Mouse (Mus musculus) cerebellum, adult 9-10 months (tissue): ENCODE results near the gene Arnt2.

ENCODE experiments used
- DNase-seq: peaks from one replicate; pipeline ENCODE4 v3.0.0; 2022

Gene Arnt2

DNA sequence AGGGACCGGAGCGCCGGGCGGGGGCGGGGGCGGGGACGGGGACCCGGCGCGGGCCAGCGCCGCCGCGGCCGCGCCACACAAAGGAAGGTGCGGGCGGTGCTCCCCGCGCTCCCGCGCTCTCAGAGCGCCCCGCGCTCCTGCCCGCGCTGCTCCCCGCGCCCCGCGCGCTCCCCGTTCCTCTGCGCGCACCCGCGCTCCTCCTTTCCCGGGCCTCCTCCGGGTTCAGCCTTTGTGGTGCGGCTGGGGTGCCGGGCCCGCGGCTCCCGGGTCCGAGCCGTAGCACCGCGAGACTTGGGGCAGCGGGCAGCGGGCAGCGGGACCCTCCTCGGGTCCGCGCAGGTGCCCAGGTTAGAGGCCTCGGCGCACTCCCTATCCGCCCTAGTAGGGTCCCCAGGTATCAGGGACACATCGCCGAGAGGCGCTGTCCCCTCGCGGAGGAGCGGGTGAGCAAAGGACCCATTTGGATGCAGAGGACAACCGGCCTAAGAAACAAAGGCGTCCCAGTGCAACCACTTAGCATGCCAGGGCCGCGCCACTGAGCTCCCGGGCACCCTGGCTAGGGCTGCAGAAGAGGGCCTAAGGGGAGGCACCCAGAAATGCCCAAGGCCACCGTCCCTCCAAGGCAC is at the start of gene Arnt2:
Gene Arnt2, minus strand, starts transcription at position 281 of the 626 bp plus-strand sequence.
- DNase-seq = peak; percentile 56

DNA sequence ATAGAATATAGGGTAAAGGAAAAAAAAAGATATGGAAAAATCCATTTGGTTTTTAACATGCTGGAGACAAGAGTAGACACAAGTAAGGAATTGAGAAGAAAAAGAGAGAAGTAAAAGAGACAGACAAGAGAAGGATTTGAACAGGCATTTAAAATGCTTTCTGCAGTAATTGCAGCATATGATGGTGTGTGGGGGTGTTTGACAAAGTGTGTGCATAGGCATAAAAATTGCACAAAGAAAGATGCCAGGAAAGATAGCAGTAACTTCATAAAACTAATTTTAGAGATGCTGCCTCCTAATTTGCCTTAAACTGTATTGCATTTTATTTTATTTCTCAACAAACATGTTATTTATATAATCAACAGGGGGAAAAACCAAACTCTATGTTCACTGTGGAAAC is 41.7 kb upstream of the Arnt2 start:
- DNase-seq = no peak

DNA sequence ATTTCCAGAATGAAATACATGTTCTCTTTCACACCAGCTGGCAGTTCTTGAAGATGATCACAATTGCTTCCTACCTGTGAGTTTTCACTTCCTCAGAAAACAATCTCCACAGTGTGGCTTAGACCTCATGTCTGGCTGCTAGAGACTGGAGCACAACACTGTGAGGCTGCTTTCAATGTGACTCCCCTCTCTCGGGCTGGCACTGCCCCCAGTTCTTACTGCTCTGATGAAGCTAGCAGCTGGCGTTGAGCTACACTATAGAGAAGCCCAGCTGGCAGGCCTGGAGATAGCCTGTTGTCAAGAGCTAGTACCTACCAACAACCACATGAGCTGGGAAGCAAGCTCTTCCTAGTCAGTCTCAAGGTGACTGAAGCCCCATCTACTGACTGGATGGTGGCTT is 39.1 kb upstream of the Arnt2 start:
- DNase-seq = no peak

DNA sequence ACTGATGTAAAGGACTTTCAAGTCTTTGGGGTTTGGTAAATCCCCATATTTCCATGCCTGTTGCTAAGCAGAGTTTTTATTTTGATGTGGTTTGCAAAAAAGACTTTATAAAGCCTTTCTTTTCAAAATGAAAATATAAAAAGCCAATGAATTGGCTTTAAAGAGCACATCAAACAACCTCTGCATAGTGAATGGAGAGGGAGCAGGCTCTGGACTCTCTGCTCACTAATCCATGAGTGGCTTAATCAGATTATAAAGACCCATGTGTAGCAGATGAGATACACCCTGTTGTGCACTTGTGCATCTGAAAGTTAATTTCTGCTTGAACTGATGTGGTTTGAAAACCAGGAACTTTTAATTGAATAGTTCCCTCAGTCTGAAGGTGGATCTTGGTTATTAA is 38.5 kb upstream of the Arnt2 start:
- no peak for DNase-seq

DNA sequence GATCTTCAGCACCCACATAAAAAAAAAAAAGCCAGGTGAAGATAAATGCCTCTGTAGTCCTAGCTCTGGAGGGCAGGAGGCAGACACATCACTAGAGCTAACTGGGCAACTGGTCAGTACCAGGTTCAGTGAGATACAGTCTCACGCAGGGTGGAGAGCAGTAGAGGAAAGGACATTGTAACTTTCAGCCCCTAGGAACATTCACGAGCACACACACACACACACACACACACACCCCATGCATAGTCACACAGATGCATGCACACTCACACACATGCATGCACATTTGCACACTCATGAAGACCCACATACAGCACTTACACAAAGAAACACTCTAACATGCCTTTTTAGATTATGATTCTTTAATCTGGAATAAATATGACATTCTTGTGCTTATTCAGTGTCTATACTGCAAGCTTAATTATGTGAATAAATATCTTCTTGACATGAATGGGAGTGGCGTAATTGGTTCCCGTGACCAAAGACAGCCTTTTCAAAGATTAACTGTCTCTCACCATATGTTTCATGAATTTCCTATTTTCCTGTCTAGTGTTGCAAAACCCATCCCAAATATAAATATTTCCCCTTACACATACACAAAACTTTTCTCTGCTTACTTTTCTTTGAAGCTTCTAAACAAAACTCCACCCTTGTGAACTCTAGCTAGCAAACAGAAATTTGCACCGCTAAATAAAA is 37.9 kb upstream of the Arnt2 start:
- no peak for DNase-seq

DNA sequence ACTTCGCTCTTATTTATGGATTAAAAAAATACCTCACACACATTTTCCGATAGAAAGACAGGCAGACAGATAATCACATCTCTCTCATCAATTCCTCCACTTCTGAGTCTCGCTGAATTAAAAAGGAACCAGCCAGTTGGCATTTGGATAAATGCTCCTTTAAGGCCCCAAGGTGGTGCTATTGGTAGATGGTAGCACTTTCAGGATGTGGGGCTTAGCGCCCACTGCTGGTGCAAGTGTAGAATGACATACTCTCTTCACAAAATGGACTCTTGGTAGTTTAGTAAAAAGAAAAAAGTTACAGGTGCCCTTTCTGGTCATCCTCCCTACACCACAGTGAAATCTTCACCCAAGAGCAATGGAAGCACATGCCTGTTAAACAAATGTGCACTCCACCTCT is 37.1 kb upstream of the Arnt2 start:
- DNase-seq = peak; percentile 18

DNA sequence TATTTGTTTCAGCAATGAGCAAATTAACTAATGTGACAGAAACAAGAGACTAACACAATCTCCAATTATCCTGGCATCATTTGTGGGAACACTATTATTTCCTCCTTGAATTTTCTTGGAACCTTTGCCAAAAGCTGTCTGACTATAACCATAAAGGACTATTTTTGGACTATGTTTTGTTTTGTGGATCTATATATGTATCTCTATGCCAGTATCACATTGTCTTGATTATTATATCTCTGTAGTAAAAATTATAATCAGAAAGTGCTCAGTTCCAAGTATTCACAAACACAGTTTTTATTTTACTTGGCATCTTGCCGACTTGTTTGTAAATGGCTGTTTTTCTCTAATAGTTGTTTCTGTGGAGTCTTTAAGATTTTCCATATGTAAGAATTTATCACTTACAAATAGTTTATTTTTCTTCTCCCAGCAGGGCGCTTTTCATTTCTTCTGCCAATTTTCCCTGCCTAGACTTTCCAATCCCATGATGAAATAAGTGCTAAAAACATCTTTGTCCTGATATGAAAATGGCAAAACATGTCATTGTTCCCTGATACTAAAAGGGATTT is 32.5 kb upstream of the Arnt2 start:
- DNase-seq = no peak

DNA sequence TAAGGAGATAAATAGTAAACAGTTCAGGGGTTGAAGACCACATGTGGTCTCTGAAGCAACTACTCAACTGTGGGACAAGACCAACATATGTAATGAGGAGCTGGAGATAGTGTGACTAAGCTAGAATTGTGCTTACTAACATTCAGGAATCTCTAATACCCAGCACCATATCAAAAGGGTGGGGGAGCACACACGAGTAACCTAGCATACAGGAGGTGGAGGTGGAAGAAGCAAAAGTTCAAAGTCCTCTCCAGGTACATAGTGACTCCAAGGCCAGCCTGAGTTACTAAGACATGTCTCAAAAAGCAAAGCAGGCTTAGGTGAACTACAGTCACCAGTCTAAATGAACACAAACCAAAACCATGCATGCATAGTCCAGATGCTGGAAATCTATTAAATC is 29.6 kb upstream of the Arnt2 start:
- no peak for DNase-seq

DNA sequence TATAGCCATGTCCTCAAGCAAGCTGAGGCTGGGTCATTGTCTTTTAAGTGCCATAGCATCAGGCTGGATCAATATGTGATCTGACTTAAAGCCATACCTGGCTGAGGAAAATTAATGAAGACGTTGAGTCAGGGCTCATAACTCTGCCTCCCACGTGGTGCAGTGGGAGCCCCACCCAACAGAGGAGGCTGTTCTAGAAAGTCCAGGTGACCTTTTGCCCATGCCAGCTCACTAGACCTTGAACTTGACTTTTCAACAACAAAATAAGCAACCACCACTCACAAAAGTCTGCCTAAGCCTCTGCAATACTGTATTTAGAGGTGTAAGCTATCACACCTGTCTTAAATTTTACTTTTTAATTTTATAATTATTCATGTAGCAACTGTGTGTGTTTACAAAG is 24.9 kb upstream of the Arnt2 start:
- no peak for DNase-seq

DNA sequence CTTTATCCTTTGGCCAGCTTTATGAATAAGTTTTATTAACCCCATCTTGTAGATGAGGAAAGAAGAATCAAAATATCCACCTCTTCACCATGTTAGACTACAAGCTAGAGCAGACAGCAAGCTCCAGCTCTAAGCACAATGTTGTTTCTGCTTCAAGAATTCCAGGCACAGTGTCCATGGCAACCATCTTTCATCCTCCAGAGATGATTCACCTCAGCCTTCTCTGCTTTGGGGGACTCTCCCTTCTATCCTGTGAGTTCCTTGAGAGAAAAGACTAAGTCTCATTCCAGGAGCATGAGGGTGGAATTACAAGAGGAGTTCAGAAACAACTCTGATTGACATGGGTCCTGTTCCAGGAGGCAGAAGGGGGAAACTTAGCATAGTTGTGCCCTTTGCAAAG is 22.2 kb upstream of the Arnt2 start:
- DNase-seq = no peak

DNA sequence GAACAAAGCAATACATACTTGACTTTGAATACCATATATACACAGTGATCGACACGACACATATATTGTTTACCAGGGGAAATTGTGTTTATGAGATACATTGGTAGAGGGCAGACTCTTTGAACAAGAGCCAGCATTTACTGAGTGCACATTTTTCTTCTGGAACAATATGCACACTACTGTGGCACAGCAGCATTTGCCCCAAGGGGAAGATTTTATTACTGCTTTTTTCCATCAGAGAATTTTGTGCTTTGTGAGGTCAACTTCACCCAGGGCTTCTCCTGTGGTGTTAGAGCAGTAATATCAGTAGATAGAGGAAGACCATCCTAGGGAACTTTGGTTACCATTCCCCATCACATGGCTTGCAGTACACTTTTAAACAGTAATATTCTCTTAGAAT is 17.2 kb upstream of the Arnt2 start:
- no peak for DNase-seq

DNA sequence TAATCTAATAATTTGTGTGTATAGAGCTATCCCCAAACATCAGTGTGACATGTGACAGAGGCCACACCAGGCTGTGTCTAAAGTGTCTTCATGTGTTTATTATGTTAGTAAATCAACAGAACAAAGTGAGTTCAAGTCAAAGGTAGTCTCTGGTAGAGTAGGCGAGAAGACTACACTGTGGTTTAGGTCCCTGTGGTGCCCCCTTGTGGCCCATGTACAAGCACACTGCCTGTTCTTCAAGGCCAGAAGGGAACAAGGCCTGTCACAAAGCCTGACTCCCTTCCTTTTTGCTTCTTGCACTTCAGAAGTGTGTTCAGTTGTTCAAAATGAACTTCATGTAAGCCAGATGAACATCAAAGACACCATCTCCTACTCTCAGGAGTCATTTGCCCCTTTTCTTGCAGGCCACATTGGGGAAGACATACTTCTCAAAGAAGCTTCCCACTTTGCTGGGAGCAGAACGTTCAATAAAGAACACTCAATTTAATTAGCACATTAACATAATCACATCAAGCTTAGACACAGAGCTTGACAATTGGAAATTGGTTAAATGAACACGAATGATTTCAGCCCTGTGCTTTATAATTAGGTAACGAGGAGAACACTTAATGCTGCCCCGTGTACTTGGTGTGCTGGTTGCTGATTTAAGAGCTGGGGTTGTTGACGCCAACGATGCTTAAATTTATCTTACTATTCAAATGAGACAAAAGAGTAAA is 14.9 kb upstream of the Arnt2 start:
- DNase-seq = no peak

DNA sequence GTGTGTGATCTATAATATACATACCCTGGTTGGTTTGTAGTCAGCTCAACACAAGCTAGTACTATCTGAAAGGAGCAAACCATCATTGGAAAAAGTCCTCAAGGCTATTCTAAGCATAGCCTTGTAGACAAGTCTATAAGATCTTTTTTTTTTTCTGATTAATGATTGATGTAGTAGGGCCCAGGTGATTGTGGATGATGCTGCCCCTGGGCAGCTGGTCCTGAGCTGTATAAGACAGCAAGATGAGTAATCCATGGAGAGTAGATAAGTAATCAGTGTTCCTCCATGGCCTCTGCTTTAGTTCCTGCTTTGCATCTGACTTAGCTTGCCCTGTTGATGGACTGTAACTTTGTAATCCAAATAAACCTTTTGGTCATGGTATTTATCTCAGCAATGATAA is 11.8 kb upstream of the Arnt2 start:
- DNase-seq = no peak

DNA sequence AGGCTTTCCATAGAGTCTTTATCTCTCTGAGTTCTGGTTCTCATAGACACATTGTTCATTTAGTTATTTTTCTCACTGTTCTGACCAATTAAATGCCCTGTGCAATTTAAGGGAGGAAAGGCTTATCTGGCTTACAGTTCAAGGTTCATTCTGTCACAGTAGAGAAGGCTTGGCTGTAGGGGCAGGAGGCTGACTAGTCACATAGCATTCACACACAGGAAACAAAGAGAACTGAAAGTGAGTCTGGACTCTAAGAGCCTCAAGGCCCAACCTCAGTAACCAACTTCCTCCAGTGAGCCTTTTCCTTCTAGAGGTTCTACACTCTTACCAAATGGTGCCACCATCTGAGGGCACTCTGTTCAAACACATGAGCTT is 11.3 kb upstream of the Arnt2 start:
- no peak for DNase-seq

DNA sequence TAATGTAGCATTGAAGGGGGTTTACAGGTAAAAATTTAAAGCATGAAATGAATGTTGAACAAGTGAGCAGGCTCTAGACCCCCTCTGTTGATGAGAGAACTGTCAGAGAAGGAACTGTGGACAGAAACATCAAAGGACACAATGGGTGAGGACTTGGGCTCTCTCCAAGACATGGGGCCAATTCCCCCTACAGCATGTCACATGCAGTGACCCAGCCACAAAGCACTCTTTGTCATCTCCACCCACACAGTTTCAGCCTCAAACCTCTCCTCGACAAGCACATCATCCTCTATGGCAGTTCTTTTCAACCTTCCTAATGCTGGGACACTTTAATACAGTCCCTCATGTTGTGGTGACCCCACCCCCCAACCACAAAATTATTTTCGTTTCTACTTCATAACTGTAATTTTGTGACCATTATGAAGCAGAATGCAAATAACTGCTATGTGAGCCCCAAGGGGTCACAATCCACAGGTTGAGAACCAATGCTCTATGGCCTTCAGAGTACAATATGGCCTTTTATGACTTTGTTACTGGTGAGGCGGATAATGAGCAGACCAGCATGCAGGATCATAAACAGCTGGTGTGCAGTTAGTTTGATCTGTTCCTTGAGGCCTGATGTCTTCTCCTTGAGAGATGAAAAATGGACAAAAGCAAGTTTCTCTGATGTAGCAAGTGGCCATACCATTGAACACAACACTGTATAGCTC is 10.8 kb upstream of the Arnt2 start:
- DNase-seq = peak; percentile 7

DNA sequence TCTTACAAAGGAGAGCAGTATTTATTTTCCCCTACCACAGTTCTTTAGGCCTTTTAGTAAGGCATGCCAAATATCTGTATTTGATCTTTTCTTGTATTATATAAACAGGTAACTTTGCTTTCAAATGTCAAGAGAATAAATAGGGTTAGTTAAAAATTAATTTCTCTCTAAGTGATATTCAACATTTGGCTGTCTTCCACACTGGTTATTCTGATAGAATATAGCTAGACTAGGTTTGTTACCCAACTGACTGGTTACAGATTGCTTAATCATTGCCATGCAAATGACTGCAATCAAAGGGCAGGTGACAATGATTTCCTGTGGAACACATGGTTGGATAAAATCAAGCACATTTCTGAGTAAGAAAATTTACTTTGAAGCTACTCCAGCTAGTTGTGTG is 7.5 kb upstream of the Arnt2 start:
- DNase-seq = no peak

DNA sequence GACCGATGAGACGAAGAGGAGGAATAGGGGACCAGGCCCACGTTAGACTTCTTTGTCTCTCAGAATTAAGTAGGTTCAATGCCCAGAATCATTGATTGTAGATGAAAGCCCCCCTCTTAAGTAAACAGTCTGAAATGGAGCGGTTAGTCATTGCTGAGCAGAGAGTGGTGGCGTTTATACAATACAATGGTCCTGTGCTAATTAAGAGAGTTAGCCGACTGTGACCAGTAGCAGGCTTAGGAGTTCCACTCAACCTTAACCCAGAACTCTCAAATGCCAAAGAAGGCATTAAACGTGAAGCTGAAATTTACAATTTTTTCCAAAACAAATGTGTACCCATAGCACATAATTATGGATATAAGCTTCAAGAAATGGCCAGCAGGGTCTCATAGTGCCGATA is 2.6 kb upstream of the Arnt2 start:
- DNase-seq = no peak

DNA sequence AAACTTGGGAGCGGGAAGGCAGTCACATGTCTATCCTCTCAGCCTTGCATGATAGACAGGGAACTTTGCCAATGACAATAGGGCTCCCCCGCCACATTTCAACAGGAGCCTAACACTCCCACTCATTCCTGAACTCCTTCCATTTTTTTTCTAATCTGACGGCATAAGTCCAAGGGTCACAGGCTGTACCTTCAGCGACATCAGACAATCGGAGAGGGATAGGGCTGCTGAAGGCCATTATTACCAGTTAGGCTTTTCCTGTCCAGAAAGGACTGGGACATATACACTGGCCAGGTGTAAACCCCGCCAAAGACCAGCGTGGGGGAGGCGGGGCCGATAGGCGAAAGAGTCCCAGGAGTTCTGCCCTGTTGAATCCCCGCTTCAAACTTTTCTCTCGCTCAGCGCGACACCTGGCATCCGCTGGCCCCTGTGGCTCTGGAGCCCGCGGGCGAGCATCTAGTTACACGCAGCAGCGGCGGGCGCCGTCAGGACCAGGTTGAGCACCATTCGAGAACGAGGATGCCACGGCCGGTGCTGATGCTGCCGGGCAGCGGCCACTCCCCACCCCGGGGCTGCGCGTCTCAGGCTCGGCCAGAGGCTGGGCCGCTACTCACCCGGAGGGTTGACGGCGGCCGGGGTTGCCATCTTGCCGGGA is 608 bp downstream of the Arnt2 start:
- DNase-seq = peak; percentile 47

DNA sequence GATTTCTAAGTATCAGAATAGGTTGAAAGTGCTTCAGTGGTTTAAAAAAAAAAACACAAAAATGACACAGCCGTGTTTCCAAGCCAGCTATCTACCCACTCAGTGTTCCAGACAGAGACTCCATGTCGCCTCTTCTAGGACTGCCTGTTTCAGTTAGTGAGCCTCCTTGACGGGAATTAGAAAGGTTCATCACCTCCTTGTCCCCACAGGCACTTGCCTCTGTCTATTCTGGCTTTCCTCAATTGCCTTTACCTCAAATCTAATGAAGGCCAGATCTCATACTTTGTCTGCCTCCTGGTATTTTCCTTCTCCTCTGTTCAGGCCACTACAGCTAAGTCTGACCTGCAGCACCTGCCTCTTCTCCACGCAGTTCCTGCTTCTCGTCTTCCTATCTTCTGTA is 1.7 kb downstream of the Arnt2 start:
- DNase-seq = no peak

DNA sequence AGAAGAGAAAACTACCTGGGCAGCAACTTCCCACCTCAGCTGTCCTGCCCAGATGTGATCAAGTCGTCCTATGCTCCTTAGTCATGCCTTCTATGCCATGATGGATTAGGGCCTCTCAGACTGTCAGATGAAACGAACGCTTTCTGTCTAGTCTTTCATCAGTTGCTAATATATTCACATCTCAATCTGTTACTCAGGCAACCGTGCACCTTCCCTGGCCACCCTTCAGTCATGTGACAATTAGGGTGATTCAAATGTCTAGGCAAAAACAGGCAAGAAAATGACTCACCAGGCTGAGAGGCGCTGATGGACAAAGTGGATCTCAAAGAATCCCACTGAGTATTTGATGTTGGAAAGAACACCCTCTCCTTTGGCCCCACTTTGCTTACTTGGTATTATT is 6.6 kb downstream of the Arnt2 start:
- DNase-seq = no peak

DNA sequence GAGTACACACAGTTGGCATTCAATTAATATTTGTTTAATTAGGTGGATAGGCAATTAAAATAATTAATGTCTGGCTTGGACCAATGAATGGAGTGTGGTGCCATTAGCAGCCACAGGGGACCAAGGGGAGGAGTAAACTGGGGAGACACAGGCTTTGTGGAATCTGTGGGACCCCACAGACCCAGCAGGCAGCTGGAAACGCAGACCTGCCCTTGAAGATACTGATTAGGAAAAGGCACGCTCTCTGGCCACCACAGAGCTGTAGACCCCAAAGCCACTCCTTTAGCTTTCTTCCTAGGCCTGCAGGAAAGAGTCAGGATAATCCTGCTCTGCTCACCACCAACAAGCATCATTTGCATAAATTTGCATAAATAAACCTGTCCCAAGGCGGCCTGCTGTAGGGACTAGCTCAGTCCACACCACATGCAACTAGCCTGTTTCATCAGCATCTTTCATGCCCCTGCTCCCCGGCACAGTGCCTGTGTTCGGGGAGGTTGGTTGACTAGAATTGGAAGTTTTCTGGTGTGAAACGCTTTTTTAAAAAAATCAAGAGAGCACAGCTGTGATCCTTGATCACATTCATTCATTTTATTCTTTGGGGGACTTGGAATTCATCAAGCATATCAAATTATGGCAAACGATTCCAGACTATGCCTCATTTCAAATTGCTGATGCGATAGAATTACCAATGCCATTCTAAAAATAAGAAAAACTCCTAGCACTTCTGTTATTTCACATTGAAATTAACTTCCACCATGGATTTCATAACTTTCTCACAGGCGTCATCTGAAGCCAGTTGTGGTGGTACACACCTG is 8.1 kb downstream of the Arnt2 start:
- no peak for DNase-seq

DNA sequence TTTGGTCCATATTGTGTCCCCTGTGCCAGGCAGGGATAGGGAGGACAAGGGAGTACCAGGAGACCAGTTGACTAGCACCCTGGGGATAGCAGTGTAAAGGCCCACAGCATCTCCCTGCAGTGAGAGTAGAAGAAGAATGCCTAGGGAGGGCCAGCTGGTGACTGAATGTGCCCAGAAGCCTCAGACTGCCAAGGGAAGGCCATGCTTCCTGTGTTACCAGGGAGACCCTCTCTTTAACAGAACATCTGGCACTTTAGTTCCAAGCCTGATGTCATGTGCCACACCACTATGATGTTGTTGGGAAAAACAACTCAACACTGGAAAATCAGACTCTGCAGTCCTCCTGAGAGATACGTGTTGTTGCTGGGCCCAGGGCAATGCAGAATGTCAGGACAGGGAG is 12.7 kb downstream of the Arnt2 start:
- no peak for DNase-seq
